Mouse (Mus musculus) liver, embryonic 14.5 days (tissue): ENCODE measurements around the gene Cd59a. TPM values are rescaled to one million over a fixed set of nuclear protein-coding genes. Genes with fewer than 3 reads are reported as not detected.

Experiments used
- ATAC-seq: fragments of 200-750 bp; cut with Nextera tagmentation; 2 replicates; pipeline ENCODE4 v1.8.0; 2017; ENCODE audit warnings: moderate number of reproducible peaks, mild to moderate bottlenecking, moderate library complexity; ENCODE audit not compliant: insufficient read depth
- DNase-seq, 3 experiments: peaks; one replicate each; pipeline ENCODE4 v3.0.0-alpha.2; 2012 to 2013; ENCODE audit warnings: low read depth in 3 of 3, low spot score in 3 of 3
- H3K27ac ChIP-seq: fragments of 300-500 bp; sonication (generic); 2 replicates; pipeline ENCODE4 v1.5.1; 2014; ENCODE audit warnings: moderate library complexity, mild to moderate bottlenecking, control low read depth, inconsistent platforms
- H3K27me3 ChIP-seq: fragments of 300-500 bp; sonication (generic); 2 replicates; pipeline ENCODE4 v1.6.1; 2014; ENCODE audit warnings: mild to moderate bottlenecking, low read length, moderate library complexity; ENCODE audit not compliant: control insufficient read depth, insufficient read depth
- H3K36me3 ChIP-seq: fragments of 300-500 bp; sonication (generic); replicated peaks from 2 replicates; pipeline ENCODE4 v1.6.1; 2014; ENCODE audit warnings: low read depth; ENCODE audit not compliant: control insufficient read depth, insufficient read depth
- H3K4me1 ChIP-seq, 2 experiments: fragments of 200-500 bp in 1 of 2; fragments of 300-500 bp in 1 of 2; sonication (generic) in 1 of 2; replicated peaks; 2 replicates each; pipeline ENCODE4 v1.6.1; 2012 to 2014; ENCODE audit warnings: antibody characterized with exemption in 1 of 2, inconsistent platforms in 1 of 2, low read length in 1 of 2; ENCODE audit not compliant: control insufficient read depth in 2 of 2, insufficient read depth in 2 of 2
- H3K4me2 ChIP-seq: fragments of 300-500 bp; sonication (generic); 2 replicates; pipeline ENCODE4 v1.6.1; 2014; ENCODE audit warnings: low read depth, mild to moderate bottlenecking, control low read depth, moderate library complexity
- H3K4me3 ChIP-seq, 2 experiments: fragments of 200-500 bp in 1 of 2; fragments of 300-500 bp in 1 of 2; sonication (generic) in 1 of 2; 2 replicates each; pipeline ENCODE4 v1.5.1; 2012 to 2014; ENCODE audit warnings: low read depth in 2 of 2, low read length in 2 of 2, mild to moderate bottlenecking in 2 of 2, control low read depth in 1 of 2, inconsistent platforms in 1 of 2, moderate library complexity in 1 of 2; ENCODE audit not compliant: insufficient read depth in 1 of 2
- H3K9ac ChIP-seq: fragments of 300-500 bp; sonication (generic); replicated peaks from 2 replicates; pipeline ENCODE4 v1.6.1; 2014; ENCODE audit warnings: mild to moderate bottlenecking, control low read depth, moderate library complexity
- H3K9me3 ChIP-seq: fragments of 300-500 bp; sonication (generic); 2 replicates; pipeline ENCODE4 v1.6.1; 2016; ENCODE audit warnings: low read length, mixed read lengths; ENCODE audit not compliant: control insufficient read depth
- CTCF ChIP-seq: IDR thresholded peaks from 2 replicates; pipeline ENCODE4 v1.5.1; 2016; ENCODE audit warnings: antibody characterized with exemption, low read depth, control low read depth
- EP300 ChIP-seq: IDR thresholded peaks from 2 replicates; pipeline ENCODE4 v1.6.1; 2016; ENCODE audit warnings: antibody characterized with exemption, low read depth
- WGBS: fragments of 180-500 bp; shearing (Covaris S2); extraction: QIAGEN DNeasy Blood & Tissue Kit; methylation state at CpG from one replicate; pipeline ENCODE4 v1.1.7; 2014; ENCODE audit not compliant: insufficient replicate concordance; 5-methylcytosine and 5-hydroxymethylcytosine counted together
- polyA plus RNA-seq, 2 experiments: library from polyadenylated mRNA; depleted of rRNA in 1 of 2; stranded (reverse) in 1 of 2; unstranded in 1 of 2; fragments of >200 nt; fragmentation: Nextera tagmentation in 1 of 2; extraction: Ambion mirVana in 1 of 2; gene quantifications; 2 replicates each; pipeline versions ENCODE4 v1.2.1 to v1.2.3; 2012 to 2014

Gene Cd59a
- polyA plus RNA-seq, 2 experiments, result 41.3 to 94.7 TPM

GRCm38 (mm10) chr2:104153876-104154275, 58.3 kb downstream of the Cd59a start:
- TF ChIP-seq EP300, result no peak
- no peak for TF ChIP-seq CTCF
- no peaks in the 10 kb centered on the region for H3K9me3 ChIP-seq
- no peaks in the 10 kb centered on the region for H3K27me3 ChIP-seq
- H3K4me3 ChIP-seq, result no peak overlapping the region
- no peak overlapping the region for H3K4me2 ChIP-seq
- ATAC-seq (no peak), DNase-seq (no peak)
- no peak overlapping the region for H3K27ac ChIP-seq
- H3K4me1 ChIP-seq, result no peaks in the 10 kb centered on the region
- no peak overlapping the region for H3K9ac ChIP-seq
- WGBS, result 66% methylated on average over 3 of the region's 3 CpGs
- H3K36me3 ChIP-seq, result no peaks in the 10 kb centered on the region

- no peak overlapping the region for H3K4me2 ChIP-seq
- no peaks in the 10 kb centered on the region for H3K4me1 ChIP-seq
- WGBS, result 79% methylated on average over 4 of the region's 4 CpGs
- ATAC-seq, result no peak
- DNase-seq, result no peak
- no peak overlapping the region for H3K4me3 ChIP-seq
- TF ChIP-seq EP300 (no peak), CTCF (no peak)
- H3K27me3 ChIP-seq, result no peaks in the 10 kb centered on the region
- no peak overlapping the region for H3K9ac ChIP-seq
- H3K36me3 ChIP-seq, result no peaks in the 10 kb centered on the region
- no peaks in the 10 kb centered on the region for H3K9me3 ChIP-seq
- H3K27ac ChIP-seq, result no peak overlapping the region
These were observed 62.2 kb downstream of the Cd59a start for GRCm38 (mm10) chr2:104157831-104158230.

GRCm38 (mm10) chr2:104163418-104163817, 67.8 kb downstream of the Cd59a start:
- H3K27ac ChIP-seq, result no peak overlapping the region
- WGBS, result 59% methylated on average over 7 of the region's 7 CpGs
- H3K4me2 ChIP-seq, result no peak overlapping the region
- no peaks in the 10 kb centered on the region for H3K9me3 ChIP-seq
- H3K4me3 ChIP-seq, result no peak overlapping the region
- DNase-seq (no peak), ATAC-seq (no peak)
- no peak overlapping the region for H3K9ac ChIP-seq
- no peaks in the 10 kb centered on the region for H3K4me1 ChIP-seq
- H3K36me3 ChIP-seq, result no peaks in the 10 kb centered on the region
- no peak for TF ChIP-seq EP300
- TF ChIP-seq CTCF, result no peak
- no peaks in the 10 kb centered on the region; the same call in 1 of the 2 replicates for H3K27me3 ChIP-seq

- no peaks in the 10 kb centered on the region for H3K4me1 ChIP-seq
- TF ChIP-seq EP300 (no peak), CTCF (no peak)
- H3K9me3 ChIP-seq, result no peaks in the 10 kb centered on the region
- no peak overlapping the region for H3K4me2 ChIP-seq
- DNase-seq, result no peak
- no peak for ATAC-seq
- H3K9ac ChIP-seq, result no peak overlapping the region
- no peaks in the 10 kb centered on the region for H3K36me3 ChIP-seq
- WGBS, result 57% methylated on average over 4 of the region's 4 CpGs
- H3K27me3 ChIP-seq, result no peaks in the 10 kb centered on the region; the same call in 1 of the 2 replicates
- H3K4me3 ChIP-seq, result no peak overlapping the region
- no peak overlapping the region for H3K27ac ChIP-seq
These were observed 68.4 kb downstream of the Cd59a start for GRCm38 (mm10) chr2:104163978-104164487.

Other genes with a start within 250 kb of the Cd59a start
- gene Lmo2, start 137.8 kb upstream of the Cd59a start, polyA plus RNA-seq (2012; rRNA removed), result 108 and 152 TPM in 2 replicates
- gene Lmo2, start 137.8 kb upstream of the Cd59a start, polyA plus RNA-seq (2014; fragmentation: Nextera tagmentation; extraction: Ambion mirVana), result 143 and 165 TPM in 2 replicates
- gene Fbxo3, start 68.1 kb upstream of the Cd59a start, polyA plus RNA-seq (2012; rRNA removed), result 23.3 and 28.7 TPM in 2 replicates
- gene Fbxo3, start 68.1 kb upstream of the Cd59a start, polyA plus RNA-seq (2014; fragmentation: Nextera tagmentation; extraction: Ambion mirVana), result 45.9 and 53.1 TPM in 2 replicates
- gene 4931422A03Rik, start 67.4 kb upstream of the Cd59a start, polyA plus RNA-seq (2012; rRNA removed), result not detected in 2 replicates
- 0.52 and 0.86 TPM in 2 replicates for gene 4931422A03Rik, start 67.4 kb upstream of the Cd59a start, polyA plus RNA-seq (2014; fragmentation: Nextera tagmentation; extraction: Ambion mirVana)
- 0.03 and 0.06 TPM in 2 replicates for gene Gm10912, start 30.0 kb upstream of the Cd59a start, polyA plus RNA-seq (2012; rRNA removed)
- gene Gm10912, start 30.0 kb upstream of the Cd59a start, polyA plus RNA-seq (2014; fragmentation: Nextera tagmentation; extraction: Ambion mirVana), result not detected in 2 replicates
- not detected in 2 replicates for gene Gm10799, start 27.3 kb upstream of the Cd59a start, polyA plus RNA-seq (2012; rRNA removed)
- not detected in 2 replicates for gene Gm10799, start 27.3 kb upstream of the Cd59a start, polyA plus RNA-seq (2014; fragmentation: Nextera tagmentation; extraction: Ambion mirVana)
- 9.3 and 12.2 TPM in 2 replicates for gene Cd59b, start 26.0 kb upstream of the Cd59a start, polyA plus RNA-seq (2012; rRNA removed)
- gene Cd59b, start 26.0 kb upstream of the Cd59a start, polyA plus RNA-seq (2014; fragmentation: Nextera tagmentation; extraction: Ambion mirVana), result 14.3 and 16.6 TPM in 2 replicates
- 0.22 and 0.23 TPM in 2 replicates for gene A930018P22Rik, start 27.0 kb downstream of the Cd59a start, polyA plus RNA-seq (2012; rRNA removed)
- gene A930018P22Rik, start 27.0 kb downstream of the Cd59a start, polyA plus RNA-seq (2014; fragmentation: Nextera tagmentation; extraction: Ambion mirVana), result 0.63 and 0.93 TPM in 2 replicates